In the genomic region with DNA sequence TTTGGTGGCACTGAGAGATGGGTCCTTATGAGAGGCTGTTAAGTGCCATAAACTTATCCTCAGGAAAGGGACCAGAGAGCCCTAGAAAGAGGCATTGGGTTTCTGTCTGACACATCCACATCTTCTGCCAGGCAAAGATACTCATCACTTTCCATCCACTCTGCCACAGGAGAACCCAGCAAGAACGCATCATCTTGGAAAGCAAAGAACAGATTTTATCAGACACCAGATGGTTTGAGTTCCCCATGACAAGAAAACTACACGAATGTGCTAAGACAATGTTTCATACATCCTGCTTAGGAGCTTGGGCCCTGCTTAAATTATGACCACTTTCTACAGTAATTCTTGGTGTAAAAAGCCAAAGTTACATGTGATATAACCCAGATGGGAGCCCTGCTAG, we compare ENCODE assay signal across 29 mouse cellular contexts. TPM values are rescaled to one million over a fixed set of nuclear protein-coding genes. Genes with fewer than 3 reads are reported as not detected.
A peak's percentile ranks its signal among the peaks of the same experiment; 100 is the strongest.
DNase-seq lines count a peak whose midpoint lies in the region; ATAC-seq and TF ChIP-seq lines count a peak whose summit lies in the region.
"Had no signal": no experiment of that assay in that cellular context is flagged by ENCODE, and none has a peak within 500 bp of the region (broad histone marks: within the 10 kb centered on the region; RNA-seq: fewer than 3 reads in every experiment).

No protein-coding gene starts in this region.

- peak; percentile 74 for ATAC-seq in frontal cortex, adult (ENCODE audit: low TSS enrichment)
- ATAC-seq: forebrain, embryonic 15.5 days; hindbrain, postnatal 0 days had no signal

- no peak for TF ChIP-seq POLR2A in brain, embryonic 14.5 days (IDR thresholded peaks at IDR 0.05; ENCODE audit: borderline replicate concordance, extremely low read depth, insufficient read depth, insufficient read length, poor library complexity, severe bottlenecking)

- TF ChIP-seq CTCF in brain, embryonic 14.5 days (IDR thresholded peaks at IDR 0.05; ENCODE audit: borderline replicate concordance, extremely low read depth, insufficient read depth, insufficient read length): no peak

- no peak for DNase-seq in frontal cortex, postnatal 14 days (ENCODE audit: low spot score in 2 of 2)
- peak; percentile 9 for DNase-seq in layer of hippocampus, adult 9-10 months (ENCODE audit: low spot score)
- no peak for DNase-seq in layer of hippocampus, adult 8-10 months (ENCODE audit: low spot score in 2 of 2)
- DNase-seq in 3T3-L1 (ENCODE audit: low read depth, low spot score) (peak; percentile 4), liver (no peak)
- peak; percentile 17 for DNase-seq in brain, embryonic 14.5 days (ENCODE audit: low read depth)
- DNase-seq: adrenal gland, adult 2 months; adrenal gland, postnatal 25 days; cerebellum, adult 11 months; cerebellum, adult 8-10 months; cerebellum, postnatal 14 days; embryo, embryonic 11 days; gastrocnemius, postnatal 36 days; heart, adult 18-20 months; heart, postnatal 14 days had no signal

RNA-seq across cellular contexts. Expression of a gene that starts 8.7 kb away (rescaled TPM):
- under 1 TPM; 0.20 to 0.49 (median 0.23) TPM for total RNA-seq in layer of hippocampus, adult 8-10 months (2022)
- polyA plus RNA-seq in brain, embryonic 14.5 days (2012; rRNA removed): 0.07 TPM in 1 of 2 replicates, not detected in the other
- total RNA-seq: adrenal gland, adult 2 months; adrenal gland, postnatal 25 days; common myeloid progenitor, adult 5-6 weeks; gastrocnemius, adult 8-10 months; gastrocnemius, postnatal 36 days; heart, adult 18-20 months; heart, postnatal 14 days; hematopoietic stem cell, adult 5-6 weeks; hindbrain, postnatal 0 days had no signal
- polyA plus RNA-seq: adrenal gland, adult 2 months; embryonic facial prominence, embryonic 11.5 days; erythroblast, embryonic 14.5 days; forebrain, embryonic 11.5 days; hindbrain, embryonic 13.5 days; hindbrain, postnatal 0 days had no signal

RNA-seq across cellular contexts. Expression of a gene that starts 22.1 kb away (rescaled TPM):
- not detected for total RNA-seq in layer of hippocampus, adult 8-10 months (2022)
- polyA plus RNA-seq in brain, embryonic 14.5 days (2012; rRNA removed): 0.14 and 0.62 TPM in 2 replicates
- total RNA-seq: adrenal gland, adult 2 months; adrenal gland, postnatal 25 days; CH12.LX; common myeloid progenitor, adult 5-6 weeks; gastrocnemius, adult 8-10 months; gastrocnemius, postnatal 36 days; heart, postnatal 14 days; hematopoietic stem cell, adult 5-6 weeks; hindbrain, postnatal 0 days had no signal
- polyA plus RNA-seq: adrenal gland, adult 2 months; embryonic facial prominence, embryonic 11.5 days; erythroblast, embryonic 14.5 days; forebrain, embryonic 11.5 days; hindbrain, postnatal 0 days had no signal

RNA-seq across cellular contexts. Expression of a gene that starts 43.4 kb away (rescaled TPM):
- under 1 TPM in 1 of 4 experiments, not detected in 3; 0.33 TPM for total RNA-seq in layer of hippocampus, adult 8-10 months (2022)
- 0.08 TPM in 1 of 2 replicates, not detected in the other for polyA plus RNA-seq in brain, embryonic 14.5 days (2012; rRNA removed)
- total RNA-seq: adrenal gland, postnatal 25 days; common myeloid progenitor, adult 5-6 weeks; gastrocnemius, adult 8-10 months; gastrocnemius, postnatal 36 days; heart, adult 18-20 months; heart, postnatal 14 days; hematopoietic stem cell, adult 5-6 weeks; hindbrain, postnatal 0 days had no signal
- polyA plus RNA-seq: adrenal gland, adult 2 months; embryonic facial prominence, embryonic 11.5 days; embryonic facial prominence, embryonic 15.5 days; erythroblast, embryonic 14.5 days; forebrain, embryonic 11.5 days; forebrain, embryonic 15.5 days; heart, embryonic 11.5 days; heart, embryonic 15.5 days; hindbrain, embryonic 13.5 days; hindbrain, postnatal 0 days had no signal

Comparison
In these comparisons a context has a peak if more than half of its experiments do, and no peak if none do; other contexts are left out.
1. DNase-seq: peak in layer of hippocampus, adult 9-10 months (single experiment), 3T3-L1 (single experiment) and brain, embryonic 14.5 days (single experiment); none in frontal cortex, postnatal 14 days (0 of 2), layer of hippocampus, adult 8-10 months (0 of 2) and liver (single experiment).